Mouse (Mus musculus): ENCODE measurements around the gene Tmbim1.

DNA sequence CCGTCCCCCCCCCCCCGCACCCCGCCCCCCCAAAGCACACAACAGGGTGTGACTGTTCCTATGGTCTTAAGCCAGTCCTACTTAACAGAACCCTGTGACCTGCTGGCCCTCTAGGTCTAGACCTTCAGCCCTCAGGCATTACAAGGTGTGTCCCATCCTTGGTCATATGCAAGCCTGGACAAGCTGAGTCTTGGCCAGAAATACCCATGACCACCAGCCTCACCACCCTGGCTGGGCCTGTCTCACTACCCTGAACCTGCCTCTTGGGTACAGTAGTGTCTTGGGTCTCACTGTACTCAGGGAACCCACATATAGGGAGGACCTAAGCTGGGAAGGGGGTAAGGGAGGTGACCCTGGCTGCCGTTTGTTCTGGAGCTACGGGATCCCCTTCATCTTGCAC is 32.6 kb upstream of the Tmbim1 start:
- no peak for TF ChIP-seq POLR2A (IDR thresholded peaks at IDR 0.05; ENCODE audit: low read depth, low read length)
- TF ChIP-seq EP300 (IDR thresholded peaks at IDR 0.05; ENCODE audit: low read length): no peak
- TF ChIP-seq RCOR1 (conservative IDR thresholded peaks at IDR 0.05; ENCODE audit: low read depth, low read length): no peak
- TF ChIP-seq TCF12 (IDR thresholded peaks at IDR 0.05; ENCODE audit: low read depth, low read length): no peak; the same call in 1 of the 2 replicates
